Mouse (Mus musculus): Measurements from ENCODE around the gene Cdh3. TPM values are rescaled to one million over a fixed set of nuclear protein-coding genes. Genes with fewer than 3 reads are reported as not detected.

Cdh3 gene
- polyA plus RNA-seq, 1 experiment from 2014 or later, result 0.65 TPM

GRCm38 (mm10) chr8:106545149-106545548 lies 34.5 kb downstream of the Cdh3 start:
- 63% methylated on average over 2 of the region's 2 CpGs for WGBS (ENCODE audit: insufficient replicate concordance)
- no peak overlapping the region for H3K4me3 ChIP-seq (ENCODE audit: low read depth, low read length)
- H3K27ac ChIP-seq (ENCODE audit: low read depth), result no peak overlapping the region
- H3K4me1 ChIP-seq (ENCODE audit: insufficient read depth), result no peaks in the 10 kb centered on the region
- no peak overlapping the region for H3K9ac ChIP-seq (replicated peaks)
- DNase-seq (no peak), ATAC-seq (no peak)
- TF ChIP-seq CTCF (IDR thresholded peaks at IDR 0.05; ENCODE audit: low read depth), result peak; percentile 41
- TF ChIP-seq EP300 (IDR thresholded peaks at IDR 0.05; ENCODE audit: low read depth), result no peak
- H3K4me2 ChIP-seq (ENCODE audit: low read depth, low read length), result no peak overlapping the region
- H3K9me3 ChIP-seq (ENCODE audit: low read length), result no peaks in the 10 kb centered on the region
- no peaks in the 10 kb centered on the region for H3K27me3 ChIP-seq (ENCODE audit: insufficient read depth, low read length)
- no peaks in the 10 kb centered on the region for H3K36me3 ChIP-seq (replicated peaks; ENCODE audit: insufficient read depth, low read length)

DNA sequence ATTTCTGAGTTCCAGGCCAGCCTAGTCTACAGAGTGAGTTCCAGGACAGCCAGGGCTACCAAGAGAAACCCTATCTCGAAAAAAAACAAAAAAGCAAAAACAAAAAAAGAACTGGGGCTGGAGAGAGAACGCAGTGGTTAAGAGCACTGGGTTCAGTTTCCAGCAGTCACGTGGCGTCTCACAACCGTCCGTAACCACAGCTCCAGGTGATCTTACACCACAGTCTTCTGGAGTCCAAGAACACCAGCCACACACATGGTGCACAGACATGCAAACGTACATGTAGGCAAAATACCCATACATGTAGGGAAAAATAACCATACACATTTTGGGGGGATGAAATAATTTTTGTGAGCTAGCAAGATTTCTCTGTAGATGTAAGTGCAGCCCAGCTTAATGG lies 36.1 kb downstream of the Cdh3 start:
- Histone ChIP-seq H3K4me2 (ENCODE audit: low read depth, low read length) (no peak overlapping the region), H3K9me3 (ENCODE audit: low read length) (no peaks in the 10 kb centered on the region), H3K4me1 (ENCODE audit: insufficient read depth) (no peaks in the 10 kb centered on the region), H3K27ac (ENCODE audit: low read depth) (no peak overlapping the region), H3K9ac (replicated peaks) (no peak overlapping the region), H3K36me3 (replicated peaks; ENCODE audit: insufficient read depth, low read length) (no peaks in the 10 kb centered on the region), H3K4me3 (ENCODE audit: low read depth, low read length) (no peak overlapping the region), H3K27me3 (ENCODE audit: insufficient read depth, low read length) (no peaks in the 10 kb centered on the region)
- no peak for DNase-seq
- no peak for TF ChIP-seq EP300 (IDR thresholded peaks at IDR 0.05; ENCODE audit: low read depth)
- TF ChIP-seq CTCF (IDR thresholded peaks at IDR 0.05; ENCODE audit: low read depth), result no peak
- ATAC-seq, result no peak
- WGBS (ENCODE audit: insufficient replicate concordance), result 52% methylated on average over 7 of the region's 7 CpGs

DNA sequence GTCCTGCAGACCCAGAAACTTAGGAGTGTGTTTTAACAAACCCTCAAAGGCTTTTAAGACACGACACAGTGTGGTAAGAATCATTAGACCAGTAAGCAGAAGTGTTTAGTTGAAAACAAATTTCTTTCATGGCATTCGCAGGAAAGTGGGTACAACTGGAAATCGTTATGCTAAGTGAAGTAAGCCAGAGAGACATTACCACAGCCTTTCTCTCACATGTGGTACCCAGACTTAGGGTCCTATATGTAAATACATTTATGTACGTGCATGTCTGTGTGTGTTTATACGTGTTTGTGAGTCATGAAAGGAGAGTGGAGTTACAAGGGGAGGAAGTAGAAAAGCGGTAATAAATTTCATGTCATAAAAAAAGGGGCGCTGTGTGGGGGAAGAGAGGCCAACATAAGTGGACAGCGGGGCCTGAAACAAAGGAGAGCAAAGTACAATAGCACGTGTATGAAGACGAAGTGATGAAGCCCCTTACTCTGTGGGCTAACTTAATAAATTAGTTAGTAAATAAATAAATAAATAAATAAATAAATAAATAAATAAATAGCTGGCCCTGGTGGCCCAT lies 37.8 kb downstream of the Cdh3 start:
- Histone ChIP-seq H3K36me3 (replicated peaks; ENCODE audit: insufficient read depth, low read length) (no peaks in the 10 kb centered on the region), H3K27me3 (ENCODE audit: insufficient read depth, low read length) (no peaks in the 10 kb centered on the region), H3K27ac (ENCODE audit: low read depth) (no peak overlapping the region), H3K4me3 (ENCODE audit: low read depth, low read length) (no peak overlapping the region), H3K9ac (replicated peaks) (no peak overlapping the region), H3K4me2 (ENCODE audit: low read depth, low read length) (no peak overlapping the region), H3K4me1 (ENCODE audit: insufficient read depth) (no peaks in the 10 kb centered on the region), H3K9me3 (ENCODE audit: low read length) (no peaks in the 10 kb centered on the region)
- no peak for TF ChIP-seq EP300 (IDR thresholded peaks at IDR 0.05; ENCODE audit: low read depth)
- no peak for TF ChIP-seq CTCF (IDR thresholded peaks at IDR 0.05; ENCODE audit: low read depth)
- 62% methylated on average over 10 of the region's 10 CpGs for WGBS (ENCODE audit: insufficient replicate concordance)
- DNase-seq, result no peak
- no peak for ATAC-seq

GRCm38 (mm10) chr8:106550906-106551305 lies 40.2 kb downstream of the Cdh3 start:
- Histone ChIP-seq H3K27me3 (ENCODE audit: insufficient read depth, low read length) (no peaks in the 10 kb centered on the region), H3K4me2 (ENCODE audit: low read depth, low read length) (no peak overlapping the region), H3K9ac (replicated peaks) (no peak overlapping the region), H3K36me3 (replicated peaks; ENCODE audit: insufficient read depth, low read length) (no peaks in the 10 kb centered on the region), H3K9me3 (ENCODE audit: low read length) (no peaks in the 10 kb centered on the region), H3K27ac (ENCODE audit: low read depth) (no peak overlapping the region), H3K4me3 (ENCODE audit: low read depth, low read length) (no peak overlapping the region), H3K4me1 (ENCODE audit: insufficient read depth) (no peaks in the 10 kb centered on the region)
- TF ChIP-seq CTCF (IDR thresholded peaks at IDR 0.05; ENCODE audit: low read depth) (no peak), EP300 (IDR thresholded peaks at IDR 0.05; ENCODE audit: low read depth) (no peak)
- 100% methylated on average over 1 of the region's 1 CpGs for WGBS (ENCODE audit: insufficient replicate concordance)
- ATAC-seq, result no peak
- no peak for DNase-seq

- Histone ChIP-seq H3K4me1 (ENCODE audit: insufficient read depth) (no peaks in the 10 kb centered on the region), H3K4me2 (ENCODE audit: low read depth, low read length) (no peak overlapping the region), H3K36me3 (replicated peaks; ENCODE audit: insufficient read depth, low read length) (no peaks in the 10 kb centered on the region), H3K27ac (ENCODE audit: low read depth) (no peak overlapping the region), H3K9ac (replicated peaks) (no peak overlapping the region), H3K27me3 (ENCODE audit: insufficient read depth, low read length) (no peaks in the 10 kb centered on the region), H3K4me3 (ENCODE audit: low read depth, low read length) (no peak overlapping the region), H3K9me3 (ENCODE audit: low read length) (peaks cover 3% of the 10 kb centered on the region; the same call in 1 of the 2 replicates)
- ATAC-seq, result no peak
- TF ChIP-seq CTCF (IDR thresholded peaks at IDR 0.05; ENCODE audit: low read depth) (peak; percentile 25; the same call in 1 of the 2 replicates), EP300 (IDR thresholded peaks at IDR 0.05; ENCODE audit: low read depth) (no peak)
- DNase-seq, result no peak
- WGBS (ENCODE audit: insufficient replicate concordance), result 92% methylated on average over 5 of the region's 5 CpGs
Observed at GRCm38 (mm10) chr8:106554011-106554410, 43.3 kb downstream of the Cdh3 start.

GRCm38 (mm10) chr8:106556068-106556645 lies 45.5 kb downstream of the Cdh3 start:
- H3K9me3 ChIP-seq (ENCODE audit: low read length), result peaks cover 3% of the 10 kb centered on the region; the same call in 1 of the 2 replicates
- ATAC-seq (no peak), DNase-seq (no peak)
- TF ChIP-seq EP300 (IDR thresholded peaks at IDR 0.05; ENCODE audit: low read depth) (no peak), CTCF (IDR thresholded peaks at IDR 0.05; ENCODE audit: low read depth) (no peak)
- WGBS (ENCODE audit: insufficient replicate concordance), result 38% methylated on average over 6 of the region's 7 CpGs
- peaks cover 12% of the 10 kb centered on the region for H3K4me1 ChIP-seq (ENCODE audit: insufficient read depth)
- H3K4me3 ChIP-seq (ENCODE audit: low read depth, low read length), result no peak overlapping the region
- H3K27me3 ChIP-seq (ENCODE audit: insufficient read depth, low read length), result no peaks in the 10 kb centered on the region
- H3K36me3 ChIP-seq (replicated peaks; ENCODE audit: insufficient read depth, low read length), result no peaks in the 10 kb centered on the region
- no peak overlapping the region for H3K4me2 ChIP-seq (ENCODE audit: low read depth, low read length)
- no peak overlapping the region for H3K9ac ChIP-seq (replicated peaks)
- H3K27ac ChIP-seq (ENCODE audit: low read depth), result no peak overlapping the region
